Mouse (Mus musculus) gastrocnemius, adult 8-10 months (tissue): ENCODE measurements around the gene Rnf216. TPM values are rescaled to one million over a fixed set of nuclear protein-coding genes. Genes with fewer than 3 reads are reported as not detected.

ENCODE experiments used
- DNase-seq, 2 experiments: peaks; one replicate each; pipeline ENCODE4 v3.0.0; 2022; ENCODE audit warnings: low spot score in 2 of 2
- total RNA-seq, 4 experiments: library from RNA; stranded (reverse); gene quantifications; 2 replicates each; pipeline ENCODE4 v1.2.4; 2022

Rnf216 gene
- total RNA-seq, 4 experiments from 2014 or later: 16.3 to 18.1 (median 17.9) TPM

GRCm38 (mm10) chr5:143054703-143055102 lies 58.1 kb downstream of the Rnf216 start:
- no peak for DNase-seq

GRCm38 (mm10) chr5:143053132-143053972 lies 59.4 kb downstream of the Rnf216 start:
- no peak for DNase-seq

GRCm38 (mm10) chr5:143052677-143053076 lies 60.1 kb downstream of the Rnf216 start:
- DNase-seq: no peak

- no peak for DNase-seq
Observed at GRCm38 (mm10) chr5:143051851-143052250, 60.9 kb downstream of the Rnf216 start.

- no peak for DNase-seq
Observed at GRCm38 (mm10) chr5:143050273-143050672, 62.5 kb downstream of the Rnf216 start.

GRCm38 (mm10) chr5:143049746-143050145 lies 63.0 kb downstream of the Rnf216 start:
- no peak for DNase-seq

- no peak for DNase-seq
Observed at GRCm38 (mm10) chr5:143049013-143049385, 63.8 kb downstream of the Rnf216 start.

GRCm38 (mm10) chr5:143048232-143049012 lies 64.4 kb downstream of the Rnf216 start:
- DNase-seq: no peak

GRCm38 (mm10) chr5:143047586-143047985 lies 65.2 kb downstream of the Rnf216 start:
- DNase-seq: no peak

GRCm38 (mm10) chr5:143043902-143044301 lies 68.9 kb downstream of the Rnf216 start:
- no peak for DNase-seq

GRCm38 (mm10) chr5:143043285-143043684 lies 69.5 kb downstream of the Rnf216 start:
- no peak for DNase-seq

- no peak for DNase-seq
Observed at GRCm38 (mm10) chr5:143038794-143039193, 74.0 kb downstream of the Rnf216 start.

- DNase-seq: no peak
Observed at GRCm38 (mm10) chr5:143037201-143037600, 75.6 kb downstream of the Rnf216 start.

GRCm38 (mm10) chr5:143036052-143036451 lies 76.7 kb downstream of the Rnf216 start:
- DNase-seq: no peak

- no peak for DNase-seq
Observed at GRCm38 (mm10) chr5:143035271-143035670, 77.5 kb downstream of the Rnf216 start.

GRCm38 (mm10) chr5:143034108-143034507 lies 78.7 kb downstream of the Rnf216 start:
- no peak for DNase-seq

GRCm38 (mm10) chr5:143033277-143033676 lies 79.5 kb downstream of the Rnf216 start:
- no peak for DNase-seq

GRCm38 (mm10) chr5:143032639-143033146 lies 80.1 kb downstream of the Rnf216 start:
- DNase-seq: no peak

- no peak for DNase-seq
Observed at GRCm38 (mm10) chr5:143031681-143032080, 81.1 kb downstream of the Rnf216 start.

- DNase-seq: no peak
Observed at GRCm38 (mm10) chr5:143031193-143031592, 81.6 kb downstream of the Rnf216 start.

GRCm38 (mm10) chr5:143023887-143024286 lies 88.9 kb downstream of the Rnf216 start:
- DNase-seq: no peak

- no peak for DNase-seq
Observed at GRCm38 (mm10) chr5:143022956-143023355, 89.8 kb downstream of the Rnf216 start.
